Mouse (Mus musculus): Measurements from ENCODE around the gene Ccr7.

The Ccr7 gene

GRCm38 (mm10) chr11:99154987-99155641, at the start of gene Ccr7:
Gene Ccr7 (minus strand): TSS chr11:99155077.
- DNase-seq (ENCODE audit: low read depth, low spot score): no peak

DNA sequence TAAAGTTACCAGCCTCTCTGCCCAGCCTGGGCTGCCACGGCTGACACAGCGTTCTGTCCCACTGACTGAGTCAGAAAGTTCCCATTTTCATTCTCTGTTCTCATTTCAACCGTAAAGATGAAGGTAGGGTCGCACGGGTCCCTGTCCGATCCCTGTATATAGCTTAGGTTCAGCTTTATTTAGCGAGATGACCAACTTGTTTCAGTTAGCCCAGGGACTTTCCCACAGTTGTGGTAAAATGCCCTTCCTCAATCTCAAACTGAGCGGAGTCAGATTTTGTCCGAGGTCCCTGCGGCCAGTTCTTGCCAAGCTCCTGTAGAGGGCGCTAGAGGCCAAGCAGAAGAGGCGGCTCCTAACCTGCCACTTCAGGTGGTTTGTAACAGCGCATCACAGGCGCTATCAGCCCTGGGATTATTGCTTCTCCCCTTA, 34.3 kb upstream of the Ccr7 start:
- peak; percentile 69 for DNase-seq (ENCODE audit: low read depth, low spot score)

DNA sequence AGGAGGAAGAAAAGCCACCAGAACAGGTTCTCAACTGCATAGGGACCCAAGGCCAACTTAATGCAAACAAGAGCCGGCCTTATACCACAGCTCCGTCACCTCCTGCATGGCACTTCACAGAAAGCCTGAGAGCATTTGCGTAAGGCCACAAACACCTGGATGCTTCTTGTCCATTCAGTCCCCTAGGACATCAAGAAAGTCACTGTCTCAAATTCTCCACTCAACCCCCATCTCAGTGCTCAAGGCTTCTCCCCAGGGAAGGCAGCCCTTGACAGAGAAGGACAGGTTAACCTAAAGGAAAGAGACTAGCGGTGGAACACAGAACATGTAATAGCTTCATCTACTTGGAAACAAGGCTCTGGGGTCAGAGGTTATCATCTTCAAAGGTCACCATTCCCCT, 32.5 kb upstream of the Ccr7 start:
- DNase-seq (ENCODE audit: low read depth, low spot score): no peak

DNA sequence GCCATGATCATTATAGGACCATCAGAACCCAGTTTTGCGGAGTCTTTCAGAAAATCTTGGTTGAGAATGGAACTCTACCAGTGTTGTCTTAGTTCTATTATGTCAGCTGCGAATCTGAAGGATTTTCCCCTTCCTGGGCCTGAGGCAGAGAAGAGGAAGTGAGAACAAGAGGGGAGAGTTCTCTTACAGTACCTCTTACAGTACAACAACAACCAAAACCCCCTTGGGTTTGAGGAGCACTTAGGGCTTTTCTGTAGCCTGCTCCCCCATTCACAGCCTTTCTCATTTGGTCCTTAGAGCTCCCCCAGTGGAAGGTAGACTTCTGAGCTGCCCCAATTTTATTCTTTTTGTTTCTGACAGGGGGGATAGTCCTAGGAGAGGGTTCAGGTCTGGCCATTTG, 32.0 kb upstream of the Ccr7 start:
- DNase-seq (ENCODE audit: low read depth, low spot score): no peak

DNA sequence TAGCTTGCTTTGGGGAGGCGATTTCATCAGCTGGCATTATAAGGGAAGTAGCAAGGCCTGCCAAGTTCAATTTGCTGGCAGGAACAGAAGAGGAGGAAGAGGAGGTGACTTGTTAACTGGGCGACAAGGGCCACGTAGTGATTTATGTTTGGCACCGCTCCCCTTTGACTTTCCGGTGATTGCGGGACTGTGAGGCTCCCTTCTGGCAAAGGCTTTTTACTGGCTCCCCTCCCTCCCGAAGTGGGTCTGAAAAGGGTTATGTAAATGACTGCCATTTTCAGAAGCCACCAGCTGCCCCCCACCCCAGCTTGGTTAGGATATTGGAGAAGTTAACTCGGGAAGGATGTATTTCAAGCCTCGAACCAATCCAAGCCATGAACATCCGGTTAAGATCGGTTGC, 27.7 kb upstream of the Ccr7 start:
- no peak for DNase-seq (ENCODE audit: low read depth, low spot score)

DNA sequence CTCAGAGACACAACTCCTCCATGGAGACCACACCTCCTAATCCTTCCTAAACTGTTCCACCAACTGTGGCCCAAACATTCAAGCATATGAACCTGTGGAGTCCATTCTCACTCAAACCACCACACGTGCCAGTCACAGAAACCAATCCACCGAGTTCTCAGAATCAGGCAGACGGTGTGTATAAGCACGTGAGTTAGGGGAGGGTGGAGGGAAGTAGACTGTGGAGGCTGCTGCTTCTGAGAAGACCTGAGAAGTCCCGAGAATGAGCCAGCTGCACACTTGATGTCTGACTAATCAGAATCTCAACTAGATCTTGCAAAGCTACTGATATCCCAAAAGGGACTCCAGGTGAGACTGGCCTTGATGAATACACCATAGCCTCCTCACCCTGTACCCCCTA, 25.2 kb upstream of the Ccr7 start:
- no peak for DNase-seq (ENCODE audit: low read depth, low spot score)

DNA sequence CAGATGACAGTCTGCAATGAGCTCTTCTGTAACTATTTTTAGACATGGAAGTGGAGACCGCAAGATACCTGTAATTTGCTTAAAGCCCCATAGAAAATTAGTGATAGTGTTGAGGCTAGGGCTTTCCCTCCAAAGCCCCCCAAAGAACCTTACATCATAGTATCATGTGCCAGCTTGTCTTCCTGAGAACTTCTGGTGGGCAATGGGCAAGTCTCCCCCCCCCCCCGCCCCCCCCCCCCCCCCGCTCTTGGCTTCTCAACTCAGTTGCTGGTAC, 23.0 kb upstream of the Ccr7 start:
- DNase-seq (ENCODE audit: low read depth, low spot score): no peak

- no peak for DNase-seq (ENCODE audit: low read depth, low spot score)
These were observed 22.4 kb upstream of the Ccr7 start for GRCm38 (mm10) chr11:99177054-99177924.

- no peak for DNase-seq (ENCODE audit: low read depth, low spot score)
These were observed 17.1 kb upstream of the Ccr7 start for GRCm38 (mm10) chr11:99172002-99172401.

DNA sequence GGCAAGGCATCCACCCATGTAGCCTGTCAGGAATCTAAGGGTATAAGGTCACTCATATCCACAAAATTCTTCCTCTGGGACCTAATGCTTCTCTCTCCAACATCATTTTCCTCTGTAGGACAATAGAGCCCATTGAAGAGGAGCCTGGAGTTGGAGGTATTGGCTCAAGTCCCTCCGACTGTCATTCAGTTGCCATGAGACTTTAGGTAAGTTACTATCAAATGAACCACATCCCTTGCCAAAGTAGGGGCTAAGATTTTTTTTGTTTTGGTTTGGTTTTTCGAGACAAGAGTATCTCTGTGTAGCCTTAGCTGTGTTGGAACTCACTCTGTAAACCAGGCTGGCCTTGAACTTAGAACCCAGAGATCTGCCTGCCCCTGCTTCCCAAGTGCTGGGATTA, 16.6 kb upstream of the Ccr7 start:
- DNase-seq (ENCODE audit: low read depth, low spot score): no peak

GRCm38 (mm10) chr11:99170547-99171267, 15.8 kb upstream of the Ccr7 start:
- peak; percentile 20 for DNase-seq (ENCODE audit: low read depth, low spot score)

DNA sequence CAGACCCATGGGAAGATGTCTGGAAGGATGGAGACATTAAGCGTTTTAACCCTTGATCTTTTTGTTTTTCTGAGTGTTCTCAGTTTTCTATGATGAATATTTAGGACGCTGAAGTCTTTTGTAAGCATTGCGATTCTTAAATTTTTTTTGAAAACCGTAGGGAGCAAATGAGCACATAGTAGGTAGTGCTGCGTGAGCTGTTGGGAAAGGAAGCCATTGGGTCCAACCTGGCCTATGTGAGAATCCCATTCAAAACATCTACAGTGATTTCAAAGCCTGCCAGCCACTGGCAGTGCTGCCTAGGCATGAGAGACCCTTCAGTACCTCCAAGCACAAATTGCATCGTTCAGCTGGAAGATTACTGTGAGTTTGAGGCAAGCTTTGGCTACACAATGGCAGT, 15.1 kb upstream of the Ccr7 start:
- no peak for DNase-seq (ENCODE audit: low read depth, low spot score)

- DNase-seq (ENCODE audit: low read depth, low spot score): no peak
These were observed 14.6 kb upstream of the Ccr7 start for GRCm38 (mm10) chr11:99169438-99169837.

- no peak for DNase-seq (ENCODE audit: low read depth, low spot score)
These were observed 13.2 kb upstream of the Ccr7 start for GRCm38 (mm10) chr11:99168030-99168474.

DNA sequence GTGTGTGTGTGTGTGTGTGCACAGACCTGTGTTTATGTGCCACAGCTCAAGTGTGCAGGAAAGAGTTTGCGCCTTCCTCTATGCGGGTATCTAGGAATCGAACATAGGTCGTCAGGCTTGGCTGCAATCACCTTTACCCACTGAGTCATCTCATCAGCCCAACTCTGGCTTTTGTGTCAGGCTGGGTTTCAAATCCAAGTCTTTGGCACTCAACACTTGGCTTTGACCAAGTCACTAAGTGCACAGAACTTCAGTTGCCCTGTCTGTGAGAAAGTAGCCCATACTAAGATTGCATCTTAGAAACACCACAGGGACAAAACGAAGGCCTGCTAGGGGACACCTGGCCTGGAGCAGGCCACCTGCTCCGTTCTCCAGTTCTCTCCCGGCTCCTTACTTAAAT, 12.7 kb upstream of the Ccr7 start:
- DNase-seq (ENCODE audit: low read depth, low spot score): no peak

DNA sequence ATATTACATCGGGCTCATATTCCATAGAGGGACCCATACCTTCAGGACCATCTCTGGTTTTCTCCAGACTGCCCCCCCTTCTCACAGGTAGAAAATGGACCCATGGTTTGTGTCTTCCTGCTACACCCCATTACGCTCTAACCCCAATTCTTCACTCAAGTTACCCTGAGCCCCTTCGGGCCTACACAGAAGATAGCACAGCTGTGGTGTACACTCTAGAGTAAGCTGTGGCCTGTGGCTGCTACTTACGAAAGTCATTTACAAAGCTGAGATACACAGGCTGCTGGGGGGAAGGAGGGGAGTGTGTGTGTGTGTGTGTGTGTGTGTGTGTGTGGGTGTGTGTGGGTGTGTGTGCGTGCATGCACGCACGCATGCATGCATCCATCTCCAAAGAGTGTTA, 11.4 kb upstream of the Ccr7 start:
- DNase-seq (ENCODE audit: low read depth, low spot score): no peak

GRCm38 (mm10) chr11:99165031-99165752, 10.3 kb upstream of the Ccr7 start:
- no peak for DNase-seq (ENCODE audit: low read depth, low spot score)

GRCm38 (mm10) chr11:99162972-99163686, 8.3 kb upstream of the Ccr7 start:
- no peak for DNase-seq (ENCODE audit: low read depth, low spot score)

DNA sequence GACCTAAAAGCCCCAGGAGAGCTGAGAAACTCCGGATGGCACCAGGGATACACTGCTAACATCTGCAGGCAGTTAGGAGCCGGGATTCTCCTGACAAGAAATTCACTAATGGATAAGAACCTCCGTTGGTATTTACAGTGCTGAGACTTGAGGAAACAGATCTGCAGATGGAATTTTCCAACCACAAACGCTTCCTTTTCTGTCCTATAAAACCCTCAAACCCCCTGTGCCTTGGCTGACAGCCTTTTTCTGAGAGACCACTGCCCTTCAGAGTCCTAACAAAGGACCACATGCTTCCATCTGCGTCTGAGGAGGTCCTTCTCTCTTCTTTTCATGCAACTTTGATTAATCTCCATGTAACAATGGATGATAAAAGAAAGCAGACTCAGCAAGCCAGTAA, 6.8 kb upstream of the Ccr7 start:
- no peak for DNase-seq (ENCODE audit: low read depth, low spot score)

- DNase-seq (ENCODE audit: low read depth, low spot score): no peak
These were observed 5.4 kb upstream of the Ccr7 start for GRCm38 (mm10) chr11:99160228-99160627.

- no peak for DNase-seq (ENCODE audit: low read depth, low spot score)
These were observed 940 bp upstream of the Ccr7 start for GRCm38 (mm10) chr11:99155817-99156216.

All from forelimb bud, embryonic 11.5 days (tissue).